Mouse (Mus musculus) small intestine, adult 2 months (tissue): ENCODE measurements at regions not wholly inside any gene's neighbourhood (a gene's known extent, or its start where the extent isn't known, plus 50 kb on each side); places are given as distances from the start of the nearest gene placed in this dataset.

Source experiments
- CTCF ChIP-seq: fragments of 200-500 bp; IDR thresholded peaks from 2 replicates; pipeline ENCODE4 v1.5.1; 2012; ENCODE audit warnings: low read depth, mild to moderate bottlenecking, control low read depth, inconsistent platforms, low read length, moderate library complexity, mixed read lengths; ENCODE audit not compliant: insufficient replicate concordance, insufficient read length; ENCODE audit errors: extremely low read depth
- POLR2A ChIP-seq: fragments of 200-500 bp; IDR thresholded peaks from 2 replicates; pipeline ENCODE4 v1.6.1; 2012; ENCODE audit warnings: low read depth, mild to moderate bottlenecking, control low read depth, inconsistent platforms, low read length, moderate library complexity

DNA sequence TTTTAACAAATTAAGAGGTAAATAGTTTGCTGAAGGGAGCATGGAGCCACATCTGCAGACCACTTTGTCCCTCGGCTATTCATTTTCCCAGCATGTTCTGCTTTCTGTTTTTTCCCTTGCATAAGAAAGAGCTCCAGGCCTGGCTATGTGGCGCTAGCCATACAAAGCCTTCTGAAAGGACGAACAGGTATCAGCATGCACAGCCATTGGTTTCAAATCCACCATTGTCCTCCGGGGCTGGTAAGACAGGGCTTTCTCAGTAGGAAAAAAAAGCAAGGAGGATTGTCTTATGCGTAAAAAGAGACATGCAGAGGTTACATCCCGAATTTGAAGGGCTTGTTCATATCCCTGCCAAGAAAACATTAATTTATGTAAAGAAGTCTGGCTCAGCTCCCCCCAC lies 464.8 kb upstream of the Mki67 start:
- TF ChIP-seq CTCF (no peak), POLR2A (no peak)
